Mouse (Mus musculus) adrenal gland, postnatal 14 days (tissue): ENCODE measurements at regions not wholly inside any gene's neighbourhood (a gene's known extent, or its start where the extent isn't known, plus 50 kb on each side); places are given as distances from the start of the nearest gene placed in this dataset.

ENCODE experiments used
- DNase-seq: peaks from one replicate; pipeline ENCODE4 v3.0.0; 2021; ENCODE audit warnings: mixed read lengths

DNA sequence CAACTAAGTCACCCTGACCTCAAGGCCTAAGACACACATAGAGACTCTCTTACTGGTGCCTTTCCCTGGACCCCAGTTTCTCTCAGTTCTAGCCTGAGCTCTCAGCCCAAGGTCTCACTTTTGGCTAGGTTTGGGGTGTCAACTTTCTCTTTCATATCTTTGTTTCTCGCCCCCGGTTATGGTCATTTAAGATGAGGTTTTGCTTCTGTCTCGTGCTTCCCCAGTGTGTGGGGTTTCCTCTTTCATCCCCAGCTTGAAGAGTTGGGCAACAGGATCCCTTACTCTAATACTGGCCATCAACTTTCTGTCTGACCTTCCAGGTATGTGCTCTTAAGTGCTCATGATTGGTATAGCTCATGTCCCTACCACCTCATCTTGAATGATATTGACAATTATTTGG is 67.5 kb downstream of the Lmo4 start:
- DNase-seq, result no peak

DNA sequence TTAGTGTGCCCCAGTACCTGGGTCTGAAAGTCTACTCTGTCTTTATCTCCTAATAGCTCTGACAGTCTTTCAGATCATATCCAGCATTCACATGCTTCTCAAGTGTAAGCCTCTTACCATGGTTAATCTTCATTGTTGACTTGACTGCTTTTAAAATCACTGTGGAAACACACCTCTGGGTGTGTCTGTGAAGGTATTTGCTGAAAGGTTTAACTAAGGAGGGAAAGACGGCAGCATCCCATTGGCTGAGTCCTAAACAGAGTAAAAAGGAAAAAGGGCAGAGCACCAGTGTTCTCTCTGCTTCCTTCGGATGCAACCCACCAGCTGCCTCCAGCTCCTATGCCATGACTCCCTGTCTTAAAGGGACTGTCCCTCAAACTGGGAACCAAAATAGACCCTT is 68.6 kb downstream of the Lmo4 start:
- no peak for DNase-seq

GRCm38 (mm10) chr3:144135646-144136045 is 69.4 kb downstream of the Lmo4 start:
- DNase-seq, result no peak

GRCm38 (mm10) chr3:144128042-144128441 is 77.0 kb downstream of the Lmo4 start:
- no peak for DNase-seq

- peak; percentile 18 for DNase-seq
These were observed 80.7 kb downstream of the Lmo4 start for GRCm38 (mm10) chr3:144124353-144124752.

DNA sequence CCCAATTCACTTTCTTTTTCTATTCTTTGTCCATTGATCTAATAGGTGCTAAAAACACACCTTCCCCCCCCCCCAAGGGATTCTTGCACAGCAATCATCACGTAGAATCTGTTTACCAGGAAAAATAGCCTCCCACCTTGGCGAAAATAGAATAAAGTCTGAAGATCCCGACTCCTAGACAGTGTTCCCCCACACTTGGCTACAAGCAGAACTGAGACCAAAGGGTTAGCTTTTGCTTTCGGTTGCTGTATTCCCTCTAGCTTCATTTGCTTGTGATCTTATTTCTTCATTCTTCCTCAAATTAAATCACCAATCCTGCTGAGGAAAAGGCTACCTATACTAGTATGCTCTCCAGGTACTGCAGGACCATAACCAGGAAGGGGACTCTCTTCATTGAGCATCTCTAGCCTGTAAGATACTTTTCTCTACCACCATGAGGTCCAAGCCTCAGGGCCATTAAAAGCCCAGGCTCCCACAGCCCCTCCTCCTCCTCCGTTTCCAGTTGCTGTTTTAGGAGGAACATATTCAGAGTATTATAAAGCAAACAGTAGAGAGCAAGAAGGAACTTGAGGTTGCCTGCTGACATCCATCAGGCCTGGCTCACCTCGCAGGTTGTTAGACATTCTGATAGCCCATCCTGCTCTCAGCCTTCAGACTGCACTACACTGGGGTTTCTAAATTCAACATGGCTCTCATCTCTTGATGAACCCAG is 81.5 kb downstream of the Lmo4 start:
- no peak for DNase-seq

DNA sequence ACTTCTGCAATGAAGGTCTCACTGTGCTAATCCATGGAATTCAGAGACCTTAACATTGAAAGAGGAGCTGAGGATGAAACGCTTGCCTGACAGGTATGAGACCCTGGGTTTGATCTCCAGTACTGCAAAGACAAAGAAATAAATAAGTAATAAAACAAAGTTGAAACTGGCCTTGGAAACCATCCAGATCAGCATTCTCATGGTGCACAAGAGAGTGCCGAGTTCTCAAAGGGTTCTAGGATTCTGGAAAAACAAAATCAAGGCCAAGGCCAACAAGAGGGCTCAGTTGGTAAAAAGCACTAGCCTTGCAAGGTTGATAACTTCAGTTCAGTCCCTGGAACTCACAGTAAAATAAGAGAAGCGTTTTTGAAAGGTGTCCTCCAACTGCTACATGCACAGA is 85.9 kb downstream of the Lmo4 start:
- DNase-seq, result peak; percentile 11

GRCm38 (mm10) chr3:144113672-144114645 is 91.1 kb downstream of the Lmo4 start:
- no peak for DNase-seq

- peak; percentile 54 for DNase-seq
These were observed 94.5 kb downstream of the Lmo4 start for GRCm38 (mm10) chr3:144110331-144111080.

GRCm38 (mm10) chr3:144109769-144110168 is 95.3 kb downstream of the Lmo4 start:
- DNase-seq, result no peak

DNA sequence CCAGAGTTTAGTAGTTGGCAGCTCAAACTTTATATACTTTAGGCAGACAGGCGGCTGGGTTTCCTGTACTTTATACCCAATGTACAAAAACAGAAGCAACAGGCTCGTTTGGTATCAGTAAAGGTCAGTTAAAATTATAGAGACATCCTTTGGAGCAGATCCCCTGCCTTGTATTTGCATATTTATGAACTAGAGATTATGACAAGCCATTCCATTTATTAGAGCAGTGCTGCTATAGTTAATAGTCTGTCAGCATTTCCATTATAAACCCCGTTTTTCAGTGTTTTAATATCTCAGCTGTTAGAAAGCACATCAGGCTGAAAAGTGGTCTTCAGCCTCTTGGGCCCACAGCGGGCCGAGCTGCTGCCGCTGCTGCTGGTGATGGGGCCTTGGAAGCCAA is 96.7 kb downstream of the Lmo4 start:
- DNase-seq, result no peak

DNA sequence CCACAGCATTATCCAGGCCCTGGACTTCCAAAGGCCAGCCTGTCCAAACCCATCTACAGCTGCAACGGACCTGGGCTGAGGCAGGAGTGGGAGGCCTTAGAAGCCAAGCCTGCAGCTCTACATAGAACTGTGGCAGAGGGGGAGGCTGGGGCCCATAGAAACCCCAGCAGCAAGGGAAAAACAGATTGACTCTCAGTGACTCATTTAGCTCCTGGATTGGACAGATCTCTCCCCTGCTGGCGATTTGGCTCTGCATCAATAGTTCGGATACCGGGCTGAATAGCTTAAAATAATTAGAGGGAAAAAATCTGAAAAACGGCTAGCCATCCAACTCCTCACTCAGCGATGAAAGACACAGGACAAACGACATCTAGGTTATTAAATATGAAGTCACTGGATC is 97.4 kb downstream of the Lmo4 start:
- peak; percentile 12 for DNase-seq

DNA sequence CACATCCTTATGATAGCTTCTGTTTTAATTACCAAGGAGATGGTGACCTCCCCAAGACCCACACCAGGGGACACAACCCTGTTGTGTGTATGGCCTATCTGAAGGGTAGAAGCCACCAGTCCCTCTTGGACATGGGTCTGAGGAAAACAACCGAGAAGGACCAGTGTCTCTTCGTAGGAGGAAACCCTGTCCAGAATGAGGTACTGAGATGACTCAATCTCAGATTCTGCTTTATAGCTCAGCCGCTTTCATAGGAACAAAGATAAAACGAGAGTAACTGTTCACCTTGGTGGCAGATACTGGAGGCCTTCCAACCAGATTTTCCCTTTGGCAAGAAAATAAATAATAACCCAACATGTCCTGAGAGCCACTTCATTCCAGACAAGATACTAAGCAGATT is 100.7 kb downstream of the Lmo4 start:
- peak; percentile 34 for DNase-seq

DNA sequence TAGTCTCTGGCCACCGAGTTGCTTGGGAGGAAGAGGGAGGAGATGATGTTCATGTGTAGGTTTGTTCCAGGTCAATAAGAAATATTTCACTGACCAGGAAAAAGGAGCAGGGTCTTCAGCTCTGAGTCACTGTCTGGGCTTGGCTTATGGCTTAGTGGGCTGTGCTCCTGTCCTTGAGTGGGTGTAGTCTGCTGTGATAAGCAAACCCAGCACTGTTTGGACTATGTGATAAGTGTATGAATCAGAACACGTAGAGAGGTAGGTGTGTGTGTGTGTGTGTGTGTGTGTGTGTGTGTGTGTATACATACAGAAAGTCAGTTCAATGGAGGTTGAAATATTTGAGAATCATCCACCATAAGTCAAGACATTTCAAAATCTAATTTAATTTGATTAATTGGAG is 105.6 kb downstream of the Lmo4 start:
- DNase-seq, result no peak

- no peak for DNase-seq
These were observed 106.3 kb downstream of the Lmo4 start for GRCm38 (mm10) chr3:144098762-144099161.

DNA sequence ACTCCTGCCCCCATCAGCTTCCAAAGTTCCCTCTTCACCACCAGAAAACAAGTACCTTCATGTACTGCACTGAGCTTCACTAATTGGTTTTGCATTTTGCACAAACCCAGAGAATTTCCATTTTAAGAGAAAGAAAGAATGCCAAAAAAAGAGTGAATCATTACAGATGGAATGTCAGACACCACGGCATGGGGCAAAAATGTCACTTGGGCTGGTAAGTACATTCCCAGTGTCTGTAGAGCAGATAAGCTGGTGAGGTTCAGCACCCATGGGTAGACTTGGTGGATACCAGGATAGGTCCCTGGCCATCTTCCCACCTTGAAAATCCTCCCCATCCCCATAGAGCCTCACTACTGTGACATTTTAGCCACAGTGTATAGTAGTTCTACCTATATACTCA is 113.8 kb downstream of the Lmo4 start:
- no peak for DNase-seq

- DNase-seq, result no peak
These were observed 115.2 kb downstream of the Lmo4 start for GRCm38 (mm10) chr3:144089790-144090256.

- DNase-seq, result no peak
These were observed 116.6 kb downstream of the Lmo4 start for GRCm38 (mm10) chr3:144088261-144088884.

GRCm38 (mm10) chr3:144087771-144088170 is 117.2 kb downstream of the Lmo4 start:
- no peak for DNase-seq

- no peak for DNase-seq
These were observed 118.8 kb downstream of the Lmo4 start for GRCm38 (mm10) chr3:144086176-144086575.

GRCm38 (mm10) chr3:144079960-144080359 is 125.1 kb downstream of the Lmo4 start:
- no peak for DNase-seq
